Mouse (Mus musculus) stomach, postnatal 0 days (tissue): ENCODE measurements at regions not wholly inside any gene's neighbourhood (a gene's known extent, or its start where the extent isn't known, plus 50 kb on each side); places are given as distances from the start of the nearest gene placed in this dataset.

Experiments
- ATAC-seq: fragments of 200-750 bp; cut with Nextera tagmentation; 2 replicates; pipeline ENCODE4 v1.8.0; 2017; ENCODE audit not compliant: low FRiP score, low TSS enrichment
- DNase-seq: peaks from one replicate; pipeline ENCODE4 v3.0.0-alpha.2; 2016; ENCODE audit warnings: low spot score
- H3K27ac ChIP-seq: fragments of 300-500 bp; sonication (generic); replicated peaks from 2 replicates; pipeline ENCODE4 v1.5.1; 2014; ENCODE audit warnings: mild to moderate bottlenecking, control low read depth
- H3K27me3 ChIP-seq: fragments of 300-500 bp; sonication (generic); 2 replicates; pipeline ENCODE4 v1.6.1; 2014; ENCODE audit warnings: low read length; ENCODE audit not compliant: control insufficient read depth, insufficient read depth
- H3K36me3 ChIP-seq: fragments of 300-500 bp; sonication (generic); 2 replicates; pipeline ENCODE4 v1.6.1; 2014; ENCODE audit warnings: low read length, mixed read lengths; ENCODE audit not compliant: control insufficient read depth, insufficient read depth
- H3K4me1 ChIP-seq: fragments of 300-500 bp; sonication (generic); replicated peaks from 2 replicates; pipeline ENCODE4 v1.6.1; 2014; ENCODE audit warnings: antibody characterized with exemption; ENCODE audit not compliant: control insufficient read depth, insufficient read depth
- H3K4me2 ChIP-seq: fragments of 300-500 bp; sonication (generic); replicated peaks from 2 replicates; pipeline ENCODE4 v1.6.1; 2014; ENCODE audit warnings: low read depth, mild to moderate bottlenecking, control low read depth, moderate library complexity
- H3K4me3 ChIP-seq: fragments of 300-500 bp; sonication (generic); 2 replicates; pipeline ENCODE4 v1.5.1; 2014; ENCODE audit warnings: low read depth, low read length, control low read depth
- H3K9ac ChIP-seq: fragments of 300-500 bp; sonication (generic); 2 replicates; pipeline ENCODE4 v1.6.1; 2014; ENCODE audit warnings: mild to moderate bottlenecking, low read length, control low read depth, mixed read lengths
- H3K9me3 ChIP-seq: fragments of 300-500 bp; sonication (generic); 2 replicates; pipeline ENCODE4 v1.6.1; 2016; ENCODE audit warnings: low read length; ENCODE audit not compliant: control insufficient read depth
- CTCF ChIP-seq: IDR thresholded peaks from 2 replicates; pipeline ENCODE4 v1.5.1; 2016; ENCODE audit warnings: antibody characterized with exemption, low read depth, mild to moderate bottlenecking, moderate library complexity
- EP300 ChIP-seq: optimal IDR thresholded peaks from 2 replicates; pipeline ENCODE3; 2016; ENCODE audit warnings: antibody characterized with exemption
- WGBS: fragments of 180-500 bp; shearing (Covaris S2); extraction: QIAGEN DNeasy Blood & Tissue Kit; methylation state at CpG from one replicate; pipeline ENCODE4 v1.1.7; 2014; 5-methylcytosine and 5-hydroxymethylcytosine counted together

GRCm38 (mm10) chr1:152169508-152169907 lies 79.6 kb upstream of the 1700025G04Rik start:
- H3K4me1 ChIP-seq: no peaks in the 10 kb centered on the region
- H3K27me3 ChIP-seq: no peaks in the 10 kb centered on the region
- H3K36me3 ChIP-seq: no peaks in the 10 kb centered on the region
- H3K9ac ChIP-seq: no peak overlapping the region
- no peaks in the 10 kb centered on the region for H3K9me3 ChIP-seq
- no peak overlapping the region for H3K27ac ChIP-seq
- DNase-seq (no peak), ATAC-seq (no peak)
- TF ChIP-seq EP300 (no peak), CTCF (no peak)
- no peak overlapping the region for H3K4me2 ChIP-seq
- H3K4me3 ChIP-seq: no peak overlapping the region
- 91% methylated on average over 14 of the region's 14 CpGs for WGBS

GRCm38 (mm10) chr1:152168284-152168683 lies 78.4 kb upstream of the 1700025G04Rik start:
- WGBS: 54% methylated on average over 4 of the region's 4 CpGs
- Histone ChIP-seq H3K36me3 (no peaks in the 10 kb centered on the region), H3K4me3 (no peak overlapping the region), H3K9me3 (no peaks in the 10 kb centered on the region), H3K4me2 (no peak overlapping the region), H3K4me1 (no peaks in the 10 kb centered on the region), H3K27me3 (no peaks in the 10 kb centered on the region), H3K27ac (no peak overlapping the region), H3K9ac (no peak overlapping the region)
- DNase-seq (no peak), ATAC-seq (no peak)
- TF ChIP-seq EP300 (no peak), CTCF (no peak)

GRCm38 (mm10) chr1:152167716-152168115 lies 77.8 kb upstream of the 1700025G04Rik start:
- Histone ChIP-seq H3K4me3 (no peak overlapping the region), H3K9ac (no peak overlapping the region), H3K4me1 (no peaks in the 10 kb centered on the region), H3K9me3 (no peaks in the 10 kb centered on the region), H3K27ac (no peak overlapping the region), H3K27me3 (no peaks in the 10 kb centered on the region), H3K36me3 (no peaks in the 10 kb centered on the region), H3K4me2 (no peak overlapping the region)
- no peak for DNase-seq
- ATAC-seq: no peak
- TF ChIP-seq CTCF: no peak
- no peak for TF ChIP-seq EP300
- WGBS: 83% methylated on average over 5 of the region's 5 CpGs

GRCm38 (mm10) chr1:152165490-152165905 lies 75.6 kb upstream of the 1700025G04Rik start:
- no peak for ATAC-seq
- no peak for DNase-seq
- no peak overlapping the region for H3K9ac ChIP-seq
- H3K4me3 ChIP-seq: no peak overlapping the region
- no peaks in the 10 kb centered on the region for H3K27me3 ChIP-seq
- WGBS: 79% methylated on average over 5 of the region's 5 CpGs
- H3K4me2 ChIP-seq: no peak overlapping the region
- TF ChIP-seq EP300 (no peak), CTCF (no peak)
- H3K27ac ChIP-seq: no peak overlapping the region
- no peaks in the 10 kb centered on the region for H3K4me1 ChIP-seq
- no peaks in the 10 kb centered on the region for H3K36me3 ChIP-seq
- no peaks in the 10 kb centered on the region for H3K9me3 ChIP-seq

GRCm38 (mm10) chr1:152164843-152165489 lies 75.0 kb upstream of the 1700025G04Rik start:
- ATAC-seq: no peak
- no peak overlapping the region for H3K27ac ChIP-seq
- H3K4me3 ChIP-seq: no peak overlapping the region
- H3K9ac ChIP-seq: no peak overlapping the region
- H3K9me3 ChIP-seq: no peaks in the 10 kb centered on the region
- TF ChIP-seq EP300 (no peak), CTCF (no peak)
- H3K4me2 ChIP-seq: no peak overlapping the region
- no peaks in the 10 kb centered on the region for H3K27me3 ChIP-seq
- no peaks in the 10 kb centered on the region for H3K36me3 ChIP-seq
- 63% methylated on average over 12 of the region's 12 CpGs for WGBS
- no peaks in the 10 kb centered on the region for H3K4me1 ChIP-seq
- DNase-seq: no peak

GRCm38 (mm10) chr1:152164212-152164611 lies 74.3 kb upstream of the 1700025G04Rik start:
- no peak for ATAC-seq
- no peaks in the 10 kb centered on the region for H3K4me1 ChIP-seq
- H3K27me3 ChIP-seq: no peaks in the 10 kb centered on the region
- H3K4me2 ChIP-seq: no peak overlapping the region
- H3K9ac ChIP-seq: no peak overlapping the region
- TF ChIP-seq CTCF: no peak
- no peak for TF ChIP-seq EP300
- H3K4me3 ChIP-seq: no peak overlapping the region
- DNase-seq: no peak
- H3K9me3 ChIP-seq: no peaks in the 10 kb centered on the region
- H3K36me3 ChIP-seq: no peaks in the 10 kb centered on the region
- no peak overlapping the region for H3K27ac ChIP-seq
- 68% methylated on average over 5 of the region's 5 CpGs for whole genome bisulfite sequencing
